Mouse (Mus musculus) embryonic facial prominence, embryonic 14.5 days (tissue): ENCODE data around the gene Lhfp. TPM values are rescaled to one million over a fixed set of nuclear protein-coding genes. Genes with fewer than 3 reads are reported as not detected.

Source experiments
- ATAC-seq: fragments of 200-750 bp; cut with Nextera tagmentation; 2 replicates; pipeline ENCODE4 v1.8.0; 2017; ENCODE audit warnings: low read depth, moderate number of reproducible peaks, moderate TSS enrichment
- DNase-seq: peaks from one replicate; pipeline ENCODE4 v3.0.0-alpha.2; 2015; ENCODE audit warnings: low spot score
- H3K27ac ChIP-seq: fragments of 300-500 bp; sonication (generic); replicated peaks from 2 replicates; pipeline ENCODE4 v1.5.1; 2014; ENCODE audit warnings: low read depth, mild to moderate bottlenecking, low read length, moderate library complexity
- H3K27me3 ChIP-seq: fragments of 300-500 bp; sonication (generic); replicated peaks from 2 replicates; pipeline ENCODE4 v1.6.1; 2014; ENCODE audit warnings: low read length; ENCODE audit not compliant: control insufficient read depth, insufficient read depth
- H3K36me3 ChIP-seq: fragments of 300-500 bp; sonication (generic); 2 replicates; pipeline ENCODE4 v1.6.1; 2014; ENCODE audit warnings: low read length, mixed read lengths; ENCODE audit not compliant: control insufficient read depth, insufficient read depth
- H3K4me1 ChIP-seq: fragments of 300-500 bp; sonication (generic); 2 replicates; pipeline ENCODE4 v1.6.1; 2014; ENCODE audit warnings: antibody characterized with exemption, low read length; ENCODE audit not compliant: control insufficient read depth, insufficient read depth
- H3K4me2 ChIP-seq: fragments of 300-500 bp; sonication (generic); 2 replicates; pipeline ENCODE4 v1.6.1; 2014; ENCODE audit warnings: low read depth, mild to moderate bottlenecking, low read length, moderate library complexity, mixed read lengths
- H3K4me3 ChIP-seq: fragments of 300-500 bp; sonication (generic); 2 replicates; pipeline ENCODE4 v1.5.1; 2014; ENCODE audit warnings: low read depth, mild to moderate bottlenecking, low read length
- H3K9ac ChIP-seq: fragments of 300-500 bp; sonication (generic); 2 replicates; pipeline ENCODE4 v1.6.1; 2014; ENCODE audit warnings: low read depth, mild to moderate bottlenecking, low read length, moderate library complexity, mixed read lengths
- H3K9me3 ChIP-seq: fragments of 300-500 bp; sonication (generic); 2 replicates; pipeline ENCODE4 v1.6.1; 2016; ENCODE audit warnings: low read length; ENCODE audit not compliant: control insufficient read depth
- WGBS: fragments of 180-500 bp; shearing (Covaris S2); extraction: QIAGEN DNeasy Blood & Tissue Kit; methylation state at CpG from one replicate; pipeline ENCODE4 v1.1.7; 2014; 5-methylcytosine and 5-hydroxymethylcytosine counted together
- polyA plus RNA-seq: library from polyadenylated mRNA; unstranded; fragments of >200 nt; fragmentation: Nextera tagmentation; extraction: Ambion mirVana; gene quantifications from 2 replicates; pipeline ENCODE4 v1.2.1, GENCODE M21; 2014

Lhfp gene
- polyA plus RNA-seq, 1 experiment from 2014 or later, result 73.9 TPM

DNA sequence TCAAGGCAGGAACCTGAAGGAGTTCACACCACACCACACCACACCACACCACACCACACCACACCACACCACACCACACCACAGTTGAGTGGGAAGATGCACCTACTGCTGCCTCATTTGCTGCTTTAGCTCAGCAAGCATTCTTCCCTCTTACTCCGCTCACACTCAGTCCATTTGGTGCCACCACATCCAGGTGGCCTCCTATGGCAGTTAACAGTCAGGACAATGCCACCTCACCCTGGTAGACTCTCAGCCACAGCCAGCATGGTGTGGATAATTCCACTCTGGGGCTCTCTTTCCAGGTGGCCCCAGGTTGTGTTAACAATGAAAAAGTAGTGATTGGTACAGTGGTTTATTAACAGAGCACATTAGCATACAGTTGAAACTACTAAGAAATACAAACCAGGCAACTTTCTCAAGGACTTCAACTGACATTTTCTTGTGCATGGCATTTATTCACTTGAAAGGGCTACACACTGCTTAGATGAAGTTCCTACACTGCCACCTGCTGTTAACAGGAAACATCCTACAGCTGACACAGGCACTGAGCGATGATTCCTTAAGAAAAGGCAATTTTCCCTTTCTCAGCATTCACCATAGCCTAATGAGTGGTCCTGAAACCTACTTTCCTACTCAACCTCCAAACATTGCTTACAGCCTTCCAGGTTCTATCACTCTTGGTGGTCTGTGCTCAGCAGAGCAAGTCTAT, 36.8 kb upstream of the Lhfp start:
- Histone ChIP-seq H3K4me2 (no peak overlapping the region), H3K9me3 (no peaks in the 10 kb centered on the region), H3K36me3 (peaks cover 82% of the 10 kb centered on the region), H3K9ac (no peak overlapping the region), H3K27ac (no peak overlapping the region), H3K27me3 (no peaks in the 10 kb centered on the region), H3K4me3 (no peak overlapping the region), H3K4me1 (no peaks in the 10 kb centered on the region)
- 69% methylated on average over 2 of the region's 2 CpGs for WGBS
- DNase-seq, result peak; percentile 84
- ATAC-seq, result 0 out of 2 replicates have a peak, but pooled peaks have one; percentile 60

DNA sequence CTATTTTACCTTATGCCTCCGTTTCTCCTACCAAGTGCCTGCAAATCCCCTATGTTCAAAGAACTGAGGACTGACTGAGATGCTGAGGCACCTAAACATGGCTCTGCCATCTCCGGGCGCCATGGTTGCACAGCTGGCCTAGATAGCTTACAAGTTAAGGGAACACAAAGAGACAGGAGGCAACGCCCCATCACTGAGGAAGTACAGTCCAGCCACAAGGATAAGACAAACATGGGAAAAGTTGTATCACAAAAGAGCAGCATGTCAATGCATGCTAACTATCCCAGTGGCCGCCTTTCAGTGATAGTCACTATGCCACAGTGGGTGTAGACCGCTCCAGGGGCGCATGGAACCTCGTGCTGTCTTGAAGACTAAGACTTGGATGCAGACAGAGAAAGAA, 33.9 kb upstream of the Lhfp start:
- no peak for DNase-seq

GRCm38 (mm10) chr3:53016436-53017340, 24.6 kb upstream of the Lhfp start, which contains the start of gene Cog6:
Cog6 (minus strand) TSS chr3:53017237.
- peak within 1 kb of the TSS; percentile 41 for H3K27ac ChIP-seq
- no peaks in the 10 kb centered on the region for H3K9me3 ChIP-seq
- peak within 1 kb of the TSS; percentile 80 for H3K4me3 ChIP-seq
- no peaks in the 10 kb centered on the region for H3K27me3 ChIP-seq
- 6% methylated on average over 49 of the region's 53 CpGs for WGBS
- 0 out of 2 replicates have a peak, but pooled peaks cover 4% of the 10 kb centered on the region for H3K4me1 ChIP-seq
- peak within 1 kb of the TSS; percentile 83 for H3K9ac ChIP-seq
- ATAC-seq (peak; percentile 94), DNase-seq (peak; percentile 95)
- H3K4me2 ChIP-seq, result peak within 1 kb of the TSS; percentile 63
- H3K36me3 ChIP-seq, result peaks cover 26% of the 10 kb centered on the region

More for the DNA sequence above, 33.9 kb upstream of the Lhfp start:
- no peak overlapping the region for H3K4me3 ChIP-seq
- 92% methylated on average over 8 of the region's 8 CpGs for WGBS
- H3K9me3 ChIP-seq, result no peaks in the 10 kb centered on the region
- no peaks in the 10 kb centered on the region for H3K27me3 ChIP-seq
- ATAC-seq, result no peak
- no peak overlapping the region for H3K4me2 ChIP-seq
- no peak overlapping the region for H3K9ac ChIP-seq
- no peaks in the 10 kb centered on the region for H3K4me1 ChIP-seq
- peaks cover 74% of the 10 kb centered on the region for H3K36me3 ChIP-seq
- H3K27ac ChIP-seq, result no peak overlapping the region

GRCm38 (mm10) chr3:53027333-53027732, 14.0 kb upstream of the Lhfp start:
- no peak overlapping the region for H3K27ac ChIP-seq
- H3K9me3 ChIP-seq, result no peaks in the 10 kb centered on the region
- H3K27me3 ChIP-seq, result no peaks in the 10 kb centered on the region
- no peak overlapping the region for H3K4me3 ChIP-seq
- no peak overlapping the region for H3K4me2 ChIP-seq
- DNase-seq (no peak), ATAC-seq (no peak)
- H3K36me3 ChIP-seq, result no peaks in the 10 kb centered on the region
- H3K4me1 ChIP-seq, result no peaks in the 10 kb centered on the region
- H3K9ac ChIP-seq, result no peak overlapping the region
- 64% methylated on average over 4 of the region's 4 CpGs for WGBS

DNA sequence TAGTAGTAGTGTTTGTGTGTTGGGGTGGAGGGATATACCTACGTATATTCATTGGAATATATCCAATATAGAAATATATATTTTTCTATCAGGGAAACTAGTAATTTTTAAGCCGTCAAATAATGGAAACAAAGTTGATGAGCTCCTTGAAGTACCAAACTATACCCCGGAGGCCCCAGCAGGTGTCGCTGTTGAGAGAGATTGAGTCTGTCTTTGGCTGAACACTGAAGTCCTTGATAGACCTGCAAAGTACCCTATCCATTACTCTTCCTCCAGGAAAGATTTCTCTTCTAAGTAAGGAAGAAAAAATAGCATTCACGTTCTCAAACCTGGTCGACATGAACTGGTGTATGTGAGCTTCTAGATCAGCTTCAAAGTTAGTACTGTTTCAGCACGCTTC, 12.3 kb upstream of the Lhfp start:
- 23% methylated on average over 7 of the region's 7 CpGs for WGBS
- Histone ChIP-seq H3K9me3 (no peaks in the 10 kb centered on the region), H3K9ac (no peak overlapping the region), H3K4me1 (no peaks in the 10 kb centered on the region), H3K36me3 (no peaks in the 10 kb centered on the region), H3K4me3 (no peak overlapping the region), H3K27ac (no peak overlapping the region), H3K27me3 (no peaks in the 10 kb centered on the region), H3K4me2 (no peak overlapping the region)
- DNase-seq, result peak; percentile 82
- ATAC-seq, result 0 out of 2 replicates have a peak, but pooled peaks have one; percentile 60

- H3K36me3 ChIP-seq, result no peaks in the 10 kb centered on the region
- no peak for ATAC-seq
- DNase-seq, result no peak
- no peaks in the 10 kb centered on the region for H3K9me3 ChIP-seq
- no peak overlapping the region for H3K4me3 ChIP-seq
- peaks cover 4% of the 10 kb centered on the region; the same call in 1 of the 2 replicates for H3K4me1 ChIP-seq
- WGBS, result 43% methylated on average over 6 of the region's 6 CpGs
- no peaks in the 10 kb centered on the region for H3K27me3 ChIP-seq
- no peak overlapping the region for H3K9ac ChIP-seq
- no peak overlapping the region for H3K4me2 ChIP-seq
- no peak overlapping the region for H3K27ac ChIP-seq
Measured at GRCm38 (mm10) chr3:53031586-53031985, 9.7 kb upstream of the Lhfp start.

DNA sequence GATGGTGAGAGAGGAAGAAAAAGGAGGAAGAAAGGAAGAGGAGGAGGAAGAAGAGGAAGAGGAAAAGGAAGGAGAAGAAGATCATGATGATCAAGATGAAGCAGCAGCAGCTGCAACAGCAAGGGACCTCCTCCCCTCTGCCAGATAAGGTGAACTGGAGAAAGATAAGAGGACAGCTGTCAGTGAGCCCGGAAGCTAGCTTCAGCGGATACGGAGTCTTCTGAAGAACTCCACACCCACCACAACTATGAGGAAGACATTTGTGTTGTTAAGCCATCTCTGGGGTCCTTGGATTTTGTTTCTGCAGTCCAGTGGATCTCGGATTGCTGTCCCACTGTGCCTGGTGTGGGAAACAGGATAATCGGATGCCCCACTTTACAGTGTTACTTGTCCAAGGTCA, 8.9 kb upstream of the Lhfp start:
- no peaks in the 10 kb centered on the region for H3K27me3 ChIP-seq
- no peak for ATAC-seq
- no peak overlapping the region for H3K4me2 ChIP-seq
- no peaks in the 10 kb centered on the region for H3K9me3 ChIP-seq
- H3K9ac ChIP-seq, result no peak overlapping the region
- no peak overlapping the region for H3K27ac ChIP-seq
- DNase-seq, result no peak
- WGBS, result 48% methylated on average over 5 of the region's 5 CpGs
- H3K4me1 ChIP-seq, result peaks cover 4% of the 10 kb centered on the region; the same call in 1 of the 2 replicates
- no peak overlapping the region for H3K4me3 ChIP-seq
- H3K36me3 ChIP-seq, result no peaks in the 10 kb centered on the region

DNA sequence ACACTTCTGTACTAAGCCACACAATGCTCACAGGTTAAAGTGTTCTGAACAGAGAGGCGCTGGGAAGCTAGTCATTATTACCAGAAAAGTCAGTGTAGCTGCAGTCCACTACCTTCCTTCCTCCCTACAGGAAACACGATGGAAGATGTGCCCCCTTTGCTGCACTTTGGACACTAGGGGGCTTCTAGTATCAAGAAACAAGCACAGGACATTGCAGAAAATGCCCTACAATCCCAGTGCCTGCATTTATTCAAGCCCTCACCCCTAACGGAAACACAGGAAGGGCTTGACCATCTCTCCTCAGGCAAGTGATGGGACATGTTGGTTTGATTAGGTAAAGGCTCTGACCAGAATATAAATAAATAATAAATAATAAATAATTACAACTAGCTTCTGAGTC, 7.9 kb upstream of the Lhfp start:
- Histone ChIP-seq H3K4me1 (peaks cover 4% of the 10 kb centered on the region; the same call in 1 of the 2 replicates), H3K9me3 (no peaks in the 10 kb centered on the region), H3K27ac (no peak overlapping the region), H3K9ac (no peak overlapping the region), H3K4me3 (no peak overlapping the region), H3K36me3 (no peaks in the 10 kb centered on the region), H3K27me3 (no peaks in the 10 kb centered on the region), H3K4me2 (no peak overlapping the region)
- 0 out of 2 replicates have a peak, but pooled peaks have one; percentile 62 for ATAC-seq
- 15% methylated on average over 3 of the region's 3 CpGs for WGBS
- peak; percentile 79 for DNase-seq
